Mouse (Mus musculus): ENCODE measurements around the gene Uvrag. TPM values are rescaled to one million over a fixed set of nuclear protein-coding genes. Genes with fewer than 3 reads are reported as not detected.

The Uvrag gene
- total RNA-seq, 4 experiments from 2014 or later, result 17.5 to 22.1 (median 20.3) TPM

DNA sequence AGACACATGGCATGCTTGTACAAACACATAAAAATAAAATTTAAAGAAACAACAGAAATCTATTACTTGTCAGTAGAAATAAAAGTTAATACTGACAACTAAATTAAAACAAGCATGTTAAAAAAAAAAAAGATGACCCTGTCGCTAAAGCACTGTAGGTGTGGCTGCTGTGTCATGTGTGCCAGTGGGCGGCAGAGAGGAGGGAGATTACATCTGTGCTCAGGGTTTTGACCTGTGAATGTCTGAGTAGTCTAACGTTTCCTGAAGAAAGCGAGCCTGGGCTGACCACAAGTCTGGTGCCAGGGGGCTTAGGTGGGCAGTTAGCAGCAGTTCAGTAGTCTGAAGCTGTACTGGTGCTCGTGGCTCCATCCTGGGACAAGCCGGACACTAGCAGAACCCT lies 205.2 kb downstream of the Uvrag start:
- DNase-seq (ENCODE audit: low spot score), result no peak

DNA sequence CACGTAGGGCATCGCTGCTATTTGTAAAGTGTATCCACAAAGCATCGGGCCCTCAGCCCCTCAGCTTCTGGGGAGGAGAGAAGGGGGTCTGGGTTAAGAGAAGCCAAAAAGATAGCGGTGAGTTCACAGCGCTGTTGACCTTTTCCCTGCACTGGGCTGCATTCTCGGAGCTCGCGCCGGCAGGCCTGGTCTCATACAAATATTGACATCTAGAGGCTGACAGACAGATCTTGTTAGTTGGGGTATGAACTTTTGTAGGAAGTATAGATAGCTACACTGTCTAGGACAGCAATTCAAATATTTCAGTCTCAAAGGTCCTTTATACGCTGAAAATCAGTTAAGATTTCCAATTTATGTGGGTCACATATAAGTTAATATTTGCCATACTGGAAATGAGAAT lies 205.7 kb downstream of the Uvrag start:
- no peak for DNase-seq (ENCODE audit: low spot score)

GRCm38 (mm10) chr7:98928336-98929025 lies 212.5 kb downstream of the Uvrag start:
- DNase-seq (ENCODE audit: low spot score), result no peak

DNA sequence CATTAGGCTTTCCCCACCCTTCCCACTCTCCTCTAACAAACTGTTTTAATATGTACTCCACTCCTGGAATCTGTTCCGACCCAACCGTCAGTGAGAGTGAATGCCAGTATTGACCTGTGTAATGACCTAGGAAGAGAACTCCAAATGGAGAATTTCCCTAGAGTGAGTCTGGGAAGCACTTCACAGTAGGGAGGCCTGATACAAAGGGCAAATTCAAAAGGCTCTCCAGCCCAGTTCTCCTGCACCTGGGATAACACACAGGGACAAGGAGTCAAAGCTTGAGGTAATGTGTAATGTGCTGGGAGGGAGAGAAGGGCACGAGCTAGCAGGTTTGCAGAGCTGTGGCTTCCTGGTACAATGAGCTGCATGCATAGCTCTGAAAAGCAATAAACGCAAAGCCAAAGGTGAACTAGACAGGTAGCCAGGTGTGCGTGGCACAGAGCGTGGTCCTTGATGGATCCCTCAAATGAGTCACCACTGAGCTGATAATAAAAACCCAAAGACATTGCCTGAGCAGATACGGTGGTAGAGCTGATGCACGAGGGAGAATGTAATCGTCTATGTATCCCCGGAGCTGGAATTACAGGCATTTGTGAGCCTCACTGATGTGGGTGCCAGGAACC lies 213.9 kb downstream of the Uvrag start:
- DNase-seq (ENCODE audit: low spot score), result no peak

- no peak for DNase-seq (ENCODE audit: low spot score)
These were observed 216.5 kb downstream of the Uvrag start for GRCm38 (mm10) chr7:98924380-98924869.

GRCm38 (mm10) chr7:98922984-98923383 lies 218.0 kb downstream of the Uvrag start:
- no peak for DNase-seq (ENCODE audit: low spot score)

DNA sequence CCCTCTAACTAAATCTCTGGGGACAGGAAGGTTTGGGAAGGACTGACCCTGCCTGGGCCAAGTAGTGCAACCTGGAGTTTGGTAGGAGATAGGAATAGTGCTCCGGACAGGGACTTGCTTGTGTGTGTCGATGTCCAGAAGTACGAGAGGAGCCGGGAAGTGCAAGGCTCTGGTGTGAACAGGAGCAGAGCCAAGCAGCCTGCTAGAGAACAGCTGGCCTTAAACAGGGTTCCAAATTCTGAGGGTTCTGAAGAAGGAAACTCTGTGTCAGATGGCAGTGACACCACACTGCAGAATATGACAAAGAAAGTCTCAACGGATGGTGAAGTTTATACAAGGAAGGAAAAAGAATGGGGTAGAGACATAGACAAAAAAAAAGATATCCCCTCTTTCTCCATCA lies 223.5 kb downstream of the Uvrag start:
- peak; percentile 48 for DNase-seq (ENCODE audit: low spot score)

GRCm38 (mm10) chr7:98916581-98916980 lies 224.4 kb downstream of the Uvrag start:
- DNase-seq (ENCODE audit: low spot score), result no peak

DNA sequence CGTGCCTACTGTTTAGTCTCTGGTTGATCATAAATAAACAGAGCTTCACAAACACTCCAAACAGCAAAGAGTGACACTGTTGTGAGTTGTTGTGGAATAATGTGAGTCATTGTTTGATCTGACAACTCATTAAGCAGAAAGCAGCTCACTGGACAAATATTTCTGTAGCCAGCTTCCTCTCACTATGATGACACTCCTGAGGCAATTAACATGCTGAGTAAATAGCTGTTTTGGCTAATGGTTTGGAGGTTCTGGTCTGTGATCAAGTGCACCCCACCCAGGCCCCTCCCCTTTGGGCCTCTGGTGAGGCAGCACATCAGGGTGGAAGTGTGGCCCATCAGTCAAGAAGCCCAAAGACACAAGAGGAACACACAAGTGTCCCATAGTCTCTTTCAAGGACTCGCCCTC lies 228.0 kb downstream of the Uvrag start:
- DNase-seq (ENCODE audit: low spot score), result no peak

- no peak for DNase-seq (ENCODE audit: low spot score)
These were observed 229.7 kb downstream of the Uvrag start for GRCm38 (mm10) chr7:98911276-98911675.

DNA sequence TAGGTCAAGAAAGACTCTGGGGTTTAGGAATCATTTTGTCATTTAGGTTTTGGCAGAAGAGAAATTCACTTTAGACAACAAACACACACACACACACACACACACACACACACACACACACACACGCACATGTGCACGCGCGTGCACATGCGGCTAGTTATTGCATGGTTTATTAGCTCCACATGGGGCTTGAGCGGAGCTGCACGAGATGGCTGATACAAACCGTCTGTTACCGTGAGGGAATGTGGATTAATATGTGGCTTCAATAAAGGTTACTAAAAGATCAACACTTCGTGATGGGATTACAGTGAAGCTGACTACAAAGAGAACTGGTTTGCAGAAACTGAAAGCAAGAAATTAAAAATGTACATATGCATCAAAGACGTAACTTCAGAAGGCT lies 230.2 kb downstream of the Uvrag start:
- DNase-seq (ENCODE audit: low spot score), result no peak

DNA sequence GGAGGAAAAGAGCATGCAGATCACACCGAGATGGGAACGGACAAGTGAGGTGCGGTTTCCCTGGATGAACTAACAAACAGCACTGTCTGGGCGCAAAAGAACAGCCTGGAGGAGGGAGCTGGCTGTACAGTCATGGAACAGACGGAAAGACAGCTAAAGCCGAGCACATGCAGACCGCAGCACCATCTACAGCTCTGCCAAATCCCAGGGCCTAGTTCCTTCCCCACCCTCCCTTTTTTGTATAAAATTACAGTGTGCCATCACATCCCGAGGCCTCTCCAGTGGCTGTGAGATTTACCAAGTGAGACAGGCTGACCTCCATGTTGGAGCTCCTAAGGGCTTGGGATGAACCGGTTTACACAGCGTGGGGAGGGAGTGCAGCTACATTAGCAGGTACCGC lies 230.8 kb downstream of the Uvrag start:
- no peak for DNase-seq (ENCODE audit: low spot score)

- no peak for DNase-seq (ENCODE audit: low spot score)
These were observed 233.5 kb downstream of the Uvrag start for GRCm38 (mm10) chr7:98907476-98907875.

- DNase-seq (ENCODE audit: low spot score), result no peak
These were observed 236.1 kb downstream of the Uvrag start for GRCm38 (mm10) chr7:98904659-98905362.

DNA sequence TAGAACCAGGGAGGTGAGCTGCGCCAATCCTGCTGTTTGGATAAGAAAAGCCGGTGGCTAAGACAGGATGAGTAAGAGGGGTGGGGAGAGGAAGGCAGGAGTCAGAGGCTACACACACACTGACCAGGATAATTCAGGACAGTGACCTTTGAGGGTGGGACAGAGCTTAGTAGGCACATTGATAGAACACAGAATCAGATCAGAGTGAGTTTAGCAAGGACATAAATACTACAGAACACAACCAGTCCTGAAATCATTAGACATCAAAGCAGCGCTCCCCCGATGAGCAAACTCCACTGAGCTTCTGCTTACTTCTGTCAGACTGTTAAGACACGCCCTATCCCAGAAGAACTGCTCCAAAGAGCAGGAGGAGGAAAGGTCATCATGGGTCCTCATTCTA lies 237.1 kb downstream of the Uvrag start:
- no peak for DNase-seq (ENCODE audit: low spot score)

- no peak for DNase-seq (ENCODE audit: low spot score)
These were observed 239.8 kb downstream of the Uvrag start for GRCm38 (mm10) chr7:98901120-98901519.

GRCm38 (mm10) chr7:98899815-98900214 lies 241.1 kb downstream of the Uvrag start:
- peak; percentile 59 for DNase-seq (ENCODE audit: low spot score)

- no peak for DNase-seq (ENCODE audit: low spot score)
These were observed 243.6 kb downstream of the Uvrag start for GRCm38 (mm10) chr7:98897323-98897722.

GRCm38 (mm10) chr7:98895501-98896095 lies 245.3 kb downstream of the Uvrag start:
- peak; percentile 42 for DNase-seq (ENCODE audit: low spot score)

GRCm38 (mm10) chr7:98894768-98895167 lies 246.2 kb downstream of the Uvrag start:
- no peak for DNase-seq (ENCODE audit: low spot score)

DNA sequence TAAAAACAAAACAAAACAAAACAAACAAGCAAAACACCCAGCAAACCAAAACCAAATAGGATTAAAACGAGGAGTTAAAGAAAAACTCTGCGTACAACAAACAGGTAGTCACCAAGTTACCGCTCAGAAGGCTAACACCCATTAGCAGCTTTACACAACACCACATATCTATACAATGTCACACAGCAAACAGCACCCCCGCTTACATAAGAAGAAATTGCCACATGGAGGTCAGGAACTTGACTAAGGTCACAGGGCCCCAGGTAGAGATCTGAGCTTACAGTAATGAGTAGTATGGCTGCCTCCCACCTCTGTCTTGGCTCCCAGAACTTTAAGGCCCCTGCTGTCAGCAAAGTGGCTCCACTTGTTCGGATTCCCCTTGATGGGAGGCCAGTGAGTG lies 246.6 kb downstream of the Uvrag start:
- no peak for DNase-seq (ENCODE audit: low spot score)

- no peak for DNase-seq (ENCODE audit: low spot score)
These were observed 247.8 kb downstream of the Uvrag start for GRCm38 (mm10) chr7:98893144-98893543.

Measured in heart, adult 8-10 months (tissue).